Mouse (Mus musculus) embryo, embryonic 11.5 days (tissue): ENCODE results near the gene Sfmbt2.

Experiments used
- DNase-seq: peaks from one replicate; pipeline ENCODE4 v3.0.0-alpha.2; 2012; ENCODE audit warnings: low read depth, low spot score

Sfmbt2 gene

DNA sequence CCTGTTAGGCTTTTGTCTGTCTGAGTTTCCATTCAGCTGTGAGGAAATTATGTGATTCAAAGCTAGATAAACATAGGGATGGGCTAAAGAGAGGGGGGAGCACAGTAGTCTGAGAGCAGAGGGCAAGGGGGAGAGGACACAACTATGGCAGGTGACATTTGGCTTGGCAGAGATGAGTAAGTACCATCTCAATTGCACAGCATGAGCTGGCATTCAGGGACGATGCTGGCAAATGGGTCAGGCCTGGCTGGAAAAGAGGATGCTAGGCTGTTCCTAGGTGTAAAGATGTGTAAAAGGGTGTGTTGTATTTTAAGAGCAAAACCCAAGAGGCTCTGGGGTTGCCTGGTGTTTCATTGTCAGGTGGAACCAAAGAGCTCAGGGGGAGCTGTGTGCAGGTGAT, 188.5 kb downstream of the Sfmbt2 start:
- DNase-seq = no peak

DNA sequence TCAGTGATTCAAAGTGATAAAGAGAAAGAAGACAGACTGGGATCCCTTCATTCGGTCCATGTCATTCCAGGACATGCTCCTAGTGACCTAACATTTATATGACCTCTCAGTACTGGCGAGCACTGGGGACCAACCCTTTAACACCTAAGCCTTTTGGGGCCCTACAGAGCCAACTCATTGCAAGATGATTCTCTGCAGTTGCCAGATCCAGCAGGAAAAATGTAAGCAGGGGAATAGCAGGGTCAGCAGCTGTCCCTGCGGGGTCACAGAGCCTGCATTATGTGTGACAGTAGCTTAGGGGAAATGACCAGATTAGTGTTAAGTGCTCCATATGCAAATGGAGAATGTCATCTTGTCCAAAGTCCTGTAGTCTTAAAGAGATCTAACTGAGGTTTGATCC, 195.2 kb downstream of the Sfmbt2 start:
- DNase-seq = no peak

DNA sequence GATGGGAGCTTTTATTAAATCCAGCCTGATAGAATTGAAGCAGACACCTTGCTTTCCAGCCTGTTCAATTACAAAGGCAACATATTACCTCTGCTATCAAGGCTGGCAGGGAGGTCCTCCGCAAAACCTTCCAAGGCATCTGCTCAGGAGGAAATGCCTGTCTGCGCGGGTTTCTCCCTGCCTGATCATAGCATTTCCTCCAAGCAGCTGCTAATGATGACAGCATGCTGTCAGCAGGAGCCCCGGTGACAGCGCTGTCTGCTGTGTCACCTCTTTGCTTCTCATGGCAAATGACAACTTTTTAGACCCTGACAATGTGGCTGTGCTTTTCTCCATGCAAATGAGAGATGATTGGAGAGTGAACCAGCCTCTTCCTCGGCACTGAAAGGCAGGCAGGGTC, 199.1 kb downstream of the Sfmbt2 start:
- DNase-seq = no peak

DNA sequence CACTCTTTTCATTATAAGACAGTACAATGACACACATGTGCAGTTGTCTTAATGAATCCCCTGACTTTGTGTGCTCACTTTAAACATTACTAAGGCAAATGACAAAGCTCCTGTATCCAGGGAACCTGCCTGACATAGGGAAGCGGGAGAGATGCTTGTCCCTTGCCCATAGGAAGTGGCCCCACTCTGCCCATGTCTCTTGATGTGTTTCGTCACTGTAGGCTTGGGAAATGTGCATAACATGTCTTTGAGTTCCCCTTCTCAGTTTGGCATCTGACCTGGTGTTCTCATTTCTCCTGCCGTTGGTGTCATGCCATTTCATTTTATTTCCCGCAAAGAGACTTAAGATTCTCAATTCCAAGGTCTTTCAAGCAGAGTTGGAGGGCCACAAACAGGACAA, 202.0 kb downstream of the Sfmbt2 start:
- DNase-seq = no peak

DNA sequence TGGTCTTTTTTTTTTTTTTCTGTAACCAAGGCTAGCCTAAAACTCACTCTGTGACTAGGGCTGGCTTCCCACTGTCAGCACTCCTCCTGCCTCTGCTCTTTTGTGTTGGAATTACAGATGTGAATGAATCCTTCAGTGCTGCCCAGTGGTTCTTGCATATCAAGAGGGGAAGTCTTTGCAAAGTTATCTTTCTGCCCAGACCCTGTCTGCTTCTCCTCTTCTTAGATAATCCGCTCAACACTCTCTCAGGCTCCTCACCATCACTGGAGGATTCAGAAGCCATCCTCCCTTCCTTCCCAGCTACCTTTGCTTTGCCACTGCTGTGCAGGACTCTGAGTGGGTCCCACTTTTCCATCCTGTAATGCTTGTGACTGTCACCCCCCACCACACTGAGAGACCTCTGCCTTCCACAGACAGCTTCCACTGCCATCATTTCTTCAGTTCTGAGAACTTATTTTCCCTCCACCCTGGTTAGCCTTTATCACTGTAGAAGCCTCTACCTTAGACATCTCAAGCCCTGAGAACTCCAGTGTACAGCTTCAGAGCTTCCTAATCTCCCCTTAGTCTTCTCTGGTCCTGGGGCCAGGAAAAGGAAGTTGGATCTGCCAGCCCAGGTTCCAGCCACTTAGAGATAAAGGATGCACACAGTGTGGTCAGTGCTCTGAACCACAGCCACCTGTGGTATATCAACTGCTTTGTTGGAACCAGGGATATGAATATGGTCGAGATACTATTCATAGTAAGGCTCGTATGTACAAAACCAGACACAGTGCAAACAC, 205.8 kb downstream of the Sfmbt2 start:
- DNase-seq = no peak

DNA sequence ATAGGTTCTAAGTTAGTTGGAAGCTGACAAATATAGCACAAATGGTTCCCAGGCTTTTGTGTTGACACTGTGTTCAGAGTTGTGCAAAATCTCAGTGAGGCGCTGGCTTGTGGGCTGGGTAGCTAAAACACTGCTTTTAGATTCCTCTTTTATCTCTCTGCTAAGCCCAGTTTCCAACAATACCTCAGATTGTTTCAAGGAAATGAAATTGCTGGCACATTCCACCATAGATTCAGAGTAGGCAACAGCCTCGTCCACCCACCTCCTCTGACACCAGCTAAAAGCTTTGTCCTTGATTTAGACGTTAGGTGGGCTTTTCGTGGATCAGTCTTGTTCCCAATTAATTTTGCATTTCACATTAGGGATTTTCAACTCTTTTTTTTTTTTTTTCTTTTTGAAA, 212.4 kb downstream of the Sfmbt2 start:
- DNase-seq = no peak

DNA sequence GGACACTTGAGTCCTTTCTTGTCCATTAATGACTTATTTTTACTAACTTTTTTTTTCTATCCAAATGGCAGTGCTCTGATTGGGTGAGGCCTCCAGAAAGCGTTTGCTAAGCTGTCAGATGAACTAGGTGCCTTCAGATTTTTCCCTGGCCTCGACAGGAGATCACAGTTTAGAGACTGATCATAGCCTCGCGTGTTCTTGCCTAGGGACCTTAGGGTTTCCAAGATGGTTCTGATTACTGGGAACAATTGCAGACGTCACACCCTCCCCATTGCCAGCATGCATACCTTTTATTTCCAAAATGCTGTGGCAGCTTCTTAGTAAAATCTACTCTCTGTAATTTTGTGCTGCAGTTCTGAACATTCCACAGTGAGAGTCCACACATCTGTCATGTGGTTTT, 212.8 kb downstream of the Sfmbt2 start:
- DNase-seq = no peak

DNA sequence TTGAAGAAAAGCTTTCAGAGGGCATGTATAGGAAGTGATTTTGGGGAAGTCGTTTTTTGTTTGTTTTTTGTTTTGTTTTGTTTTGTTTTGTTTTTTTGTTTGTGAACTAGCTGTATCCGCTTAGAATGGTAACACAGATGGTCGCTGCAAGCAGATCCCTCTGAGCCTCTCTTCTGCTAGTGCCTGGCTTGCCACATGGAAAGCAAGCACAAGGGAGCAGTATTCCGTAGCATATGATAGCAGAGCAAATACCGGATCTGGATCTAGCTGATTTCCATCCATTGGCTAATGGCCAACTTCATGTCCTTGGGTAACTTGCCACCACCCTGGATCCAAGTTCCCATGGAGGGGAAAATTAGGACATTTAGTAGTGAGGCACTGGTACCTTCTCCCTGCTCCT, 221.0 kb downstream of the Sfmbt2 start:
- no peak for DNase-seq

DNA sequence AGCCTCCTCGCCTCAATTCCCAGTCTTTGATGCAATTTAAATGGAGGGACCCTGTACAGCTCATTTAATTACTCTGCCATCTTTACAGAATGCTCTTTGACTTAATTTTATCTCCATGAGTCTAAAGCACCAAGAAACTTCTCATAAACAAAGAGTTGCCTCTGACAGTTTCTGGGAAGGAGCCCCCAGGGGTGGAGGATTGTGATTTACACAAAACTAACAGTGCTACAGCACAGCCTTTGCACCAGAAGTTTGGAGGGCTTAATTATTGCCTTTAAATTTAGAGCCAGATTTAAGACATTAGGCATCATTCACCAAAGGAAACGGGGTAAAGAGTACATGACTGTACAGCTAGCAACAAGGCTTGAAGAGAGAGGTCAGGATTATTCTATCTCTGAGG, 245.2 kb downstream of the Sfmbt2 start:
- DNase-seq = no peak
